Mouse (Mus musculus) stomach, embryonic 14.5 days (tissue): ENCODE measurements at regions not wholly inside any gene's neighbourhood (a gene's known extent, or its start where the extent isn't known, plus 50 kb on each side); places are given as distances from the start of the nearest gene placed in this dataset.

ENCODE experiments used
- ATAC-seq: fragments of 200-750 bp; cut with Nextera tagmentation; 2 replicates; pipeline ENCODE4 v1.8.0; 2017; ENCODE audit warnings: low read depth, moderate TSS enrichment; ENCODE audit not compliant: insufficient number of reproducible peaks, insufficient read depth, low FRiP score
- H3K27ac ChIP-seq: fragments of 300-500 bp; sonication (generic); 2 replicates; pipeline ENCODE4 v1.5.1; 2014; ENCODE audit warnings: mild to moderate bottlenecking, low read length, moderate library complexity, mixed read lengths
- H3K27me3 ChIP-seq: fragments of 300-500 bp; sonication (generic); 2 replicates; pipeline ENCODE4 v1.6.1; 2014; ENCODE audit warnings: low read length, control low read depth, mixed read lengths; ENCODE audit not compliant: control insufficient read depth, insufficient read depth
- H3K36me3 ChIP-seq: fragments of 300-500 bp; sonication (generic); 2 replicates; pipeline ENCODE4 v1.6.1; 2014; ENCODE audit warnings: mild to moderate bottlenecking, control low read depth, low read length, moderate library complexity, mixed read lengths; ENCODE audit not compliant: control insufficient read depth, insufficient read depth
- H3K4me1 ChIP-seq: fragments of 300-500 bp; sonication (generic); 2 replicates; pipeline ENCODE4 v1.6.1; 2014; ENCODE audit warnings: low read length, control low read depth, mixed read lengths; ENCODE audit not compliant: control insufficient read depth, insufficient read depth
- H3K4me2 ChIP-seq: fragments of 300-500 bp; sonication (generic); replicated peaks from 2 replicates; pipeline ENCODE4 v1.6.1; 2014; ENCODE audit warnings: low read depth, low read length, control low read depth
- H3K4me3 ChIP-seq: fragments of 300-500 bp; sonication (generic); 2 replicates; pipeline ENCODE4 v1.5.1; 2014; ENCODE audit warnings: low read depth, low read length, control low read depth
- H3K9ac ChIP-seq: fragments of 300-500 bp; sonication (generic); replicated peaks from 2 replicates; pipeline ENCODE4 v1.6.1; 2014; ENCODE audit warnings: low read depth, mild to moderate bottlenecking, control low read depth, low read length, moderate library complexity, mixed read lengths
- H3K9me3 ChIP-seq: fragments of 300-500 bp; sonication (generic); 2 replicates; pipeline ENCODE4 v1.6.1; 2016; ENCODE audit warnings: low read depth, low read length, control low read depth; ENCODE audit not compliant: control insufficient read depth
- WGBS: fragments of 180-500 bp; shearing (Covaris S2); extraction: QIAGEN DNeasy Blood & Tissue Kit; methylation state at CpG from one replicate; pipeline ENCODE4 v1.1.7; 2014; 5-methylcytosine and 5-hydroxymethylcytosine counted together

- no peaks in the 10 kb centered on the region for H3K36me3 ChIP-seq
- 59% methylated on average over 2 of the region's 2 CpGs for WGBS
- no peak overlapping the region for H3K9ac ChIP-seq
- no peaks in the 10 kb centered on the region for H3K9me3 ChIP-seq
- no peaks in the 10 kb centered on the region for H3K27me3 ChIP-seq
- no peak overlapping the region for H3K27ac ChIP-seq
- H3K4me3 ChIP-seq = no peak overlapping the region
- no peak for ATAC-seq
- H3K4me1 ChIP-seq = no peaks in the 10 kb centered on the region
- H3K4me2 ChIP-seq = no peak overlapping the region
These were observed 167.0 kb upstream of the Ndn start for GRCm38 (mm10) chr7:62179387-62179786.

DNA sequence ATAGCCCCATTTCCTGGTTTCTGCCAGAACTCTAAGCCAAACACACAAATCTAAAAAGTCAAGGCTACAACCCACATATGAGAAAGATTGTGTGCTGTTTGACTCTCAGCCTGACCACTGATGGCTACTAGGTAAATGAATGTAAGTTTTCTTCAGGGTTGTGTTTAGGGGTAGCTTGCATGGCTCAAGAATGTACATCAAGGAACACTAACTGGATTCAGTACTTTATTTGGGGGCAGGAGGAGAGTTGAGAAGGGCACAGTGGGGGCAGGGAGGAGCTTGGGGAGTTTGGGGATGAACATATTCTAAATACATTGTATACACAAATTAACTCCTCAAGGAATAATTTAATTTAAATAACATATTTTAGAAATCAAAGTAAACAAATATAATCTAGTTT lies 137.8 kb upstream of the Ndn start:
- H3K4me1 ChIP-seq = no peaks in the 10 kb centered on the region
- 0 out of 2 replicates have a peak overlapping the region, but pooled peaks have one; percentile 5 for H3K4me3 ChIP-seq
- no peaks in the 10 kb centered on the region for H3K9me3 ChIP-seq
- no peak overlapping the region for H3K9ac ChIP-seq
- peak overlapping the region; percentile 13; the same call in 1 of the 2 replicates for H3K4me2 ChIP-seq
- ATAC-seq = no peak
- no peaks in the 10 kb centered on the region for H3K27me3 ChIP-seq
- no peak overlapping the region for H3K27ac ChIP-seq
- H3K36me3 ChIP-seq = no peaks in the 10 kb centered on the region

DNA sequence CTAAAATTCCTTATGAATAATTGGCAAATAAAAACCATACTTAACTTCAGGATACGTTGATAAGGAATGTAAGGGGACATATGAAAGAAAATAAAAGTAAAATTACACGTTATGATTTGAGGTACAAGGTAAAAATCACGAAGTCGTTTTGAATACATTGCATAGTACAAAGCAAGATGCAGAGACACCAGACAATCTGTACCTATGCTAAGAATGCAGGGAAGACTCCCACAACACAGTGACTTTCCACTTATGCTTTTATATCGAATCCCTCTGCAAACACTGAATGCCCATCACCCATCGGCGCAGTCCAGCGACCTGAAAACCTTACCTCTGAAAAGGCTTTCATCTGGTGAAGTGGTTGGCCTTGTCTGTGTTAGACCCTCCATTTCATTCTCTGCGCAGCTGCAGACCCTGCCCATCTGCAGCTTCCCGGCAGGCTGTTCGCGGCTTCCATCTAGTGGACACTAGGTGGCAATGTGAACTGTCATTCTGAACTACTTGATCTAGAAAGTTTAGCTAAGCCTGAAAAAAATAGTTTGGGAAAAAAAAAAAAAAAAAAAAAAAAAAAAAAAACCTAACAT lies 137.2 kb upstream of the Ndn start:
- Histone ChIP-seq H3K27me3 (no peaks in the 10 kb centered on the region), H3K4me1 (no peaks in the 10 kb centered on the region), H3K9me3 (no peaks in the 10 kb centered on the region), H3K36me3 (no peaks in the 10 kb centered on the region), H3K9ac (no peak overlapping the region), H3K4me2 (peak overlapping the region; percentile 16; the same call in 1 of the 2 replicates), H3K4me3 (peak overlapping the region; percentile 35), H3K27ac (no peak overlapping the region)
- 30% methylated on average over 12 of the region's 12 CpGs for WGBS
- peak; percentile 61; the same call in 1 of the 2 replicates for ATAC-seq

DNA sequence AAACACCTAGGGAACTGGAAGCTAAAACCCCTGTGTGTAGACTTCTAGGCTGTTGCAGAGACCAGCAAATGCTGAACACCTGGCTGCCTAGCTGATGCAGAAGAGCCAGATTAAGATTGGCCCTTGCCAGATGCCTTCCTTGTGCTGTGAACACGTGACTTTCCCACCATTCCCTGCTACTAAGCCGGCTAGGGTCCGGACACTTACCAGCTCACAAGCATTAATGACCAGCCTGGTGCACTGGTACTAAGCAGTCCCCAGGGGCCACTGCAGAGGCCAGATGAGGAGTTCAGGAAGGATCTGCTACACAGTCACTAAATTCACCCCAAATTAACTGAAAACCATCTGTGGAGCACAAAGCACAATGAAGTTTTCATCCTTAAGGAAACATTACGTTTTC lies 121.2 kb upstream of the Ndn start:
- no peak overlapping the region for H3K9ac ChIP-seq
- no peak overlapping the region for H3K4me3 ChIP-seq
- H3K27me3 ChIP-seq = no peaks in the 10 kb centered on the region
- H3K9me3 ChIP-seq = no peaks in the 10 kb centered on the region
- H3K4me1 ChIP-seq = no peaks in the 10 kb centered on the region
- H3K36me3 ChIP-seq = no peaks in the 10 kb centered on the region
- no peak for ATAC-seq
- no peak overlapping the region for H3K4me2 ChIP-seq
- no peak overlapping the region for H3K27ac ChIP-seq
- 34% methylated on average over 4 of the region's 4 CpGs for WGBS

- no peak overlapping the region for H3K27ac ChIP-seq
- WGBS = 4% methylated on average over 1 of the region's 1 CpGs
- ATAC-seq = no peak
These were observed 118.6 kb upstream of the Ndn start for GRCm38 (mm10) chr7:62227727-62228126.

DNA sequence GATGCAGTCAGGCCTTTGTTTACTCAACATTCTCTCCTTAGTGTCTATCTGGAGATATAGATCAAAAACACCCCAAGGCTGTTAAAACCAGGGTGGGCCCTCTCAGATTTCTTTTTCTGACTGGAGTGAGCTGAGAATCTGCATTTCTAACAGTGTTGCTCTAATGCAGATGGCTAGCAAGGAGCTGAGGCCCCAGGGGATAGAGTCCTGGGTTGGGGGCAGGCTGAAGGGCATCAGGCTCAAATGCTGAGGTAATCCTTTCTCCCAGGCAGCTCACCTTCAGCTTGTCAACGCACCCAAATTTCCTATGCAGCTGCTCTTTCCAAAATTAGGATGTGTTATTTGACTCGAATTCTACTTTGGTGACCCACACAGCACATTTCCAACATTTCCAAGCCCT lies 115.7 kb upstream of the Ndn start:
- peak overlapping the region; percentile 29 for H3K4me2 ChIP-seq
- no peak overlapping the region; the same call in 1 of the 2 replicates for H3K27ac ChIP-seq
- no peaks in the 10 kb centered on the region for H3K27me3 ChIP-seq
- H3K4me1 ChIP-seq = no peaks in the 10 kb centered on the region
- no peak overlapping the region for H3K9ac ChIP-seq
- H3K9me3 ChIP-seq = no peaks in the 10 kb centered on the region
- ATAC-seq = no peak
- 14% methylated on average over 2 of the region's 2 CpGs for whole genome bisulfite sequencing
- H3K36me3 ChIP-seq = no peaks in the 10 kb centered on the region
- H3K4me3 ChIP-seq = no peak overlapping the region

More at GRCm38 (mm10) chr7:62227727-62228126, 118.6 kb upstream of the Ndn start:
- Histone ChIP-seq H3K36me3 (no peaks in the 10 kb centered on the region), H3K9ac (no peak overlapping the region), H3K4me3 (no peak overlapping the region), H3K9me3 (no peaks in the 10 kb centered on the region), H3K4me1 (no peaks in the 10 kb centered on the region), H3K27me3 (no peaks in the 10 kb centered on the region), H3K4me2 (no peak overlapping the region)

- ATAC-seq = peak; percentile 93
- Histone ChIP-seq H3K9me3 (no peaks in the 10 kb centered on the region), H3K27ac (no peak overlapping the region; the same call in 1 of the 2 replicates), H3K4me3 (no peak overlapping the region; the same call in 1 of the 2 replicates), H3K36me3 (no peaks in the 10 kb centered on the region), H3K4me1 (no peaks in the 10 kb centered on the region), H3K4me2 (peak overlapping the region; percentile 29), H3K27me3 (no peaks in the 10 kb centered on the region), H3K9ac (no peak overlapping the region)
- 14% methylated on average over 13 of the region's 13 CpGs for WGBS
These were observed 115.2 kb upstream of the Ndn start for GRCm38 (mm10) chr7:62231120-62231574.

- Histone ChIP-seq H3K27ac (no peak overlapping the region), H3K36me3 (no peaks in the 10 kb centered on the region), H3K4me3 (no peak overlapping the region), H3K9ac (no peak overlapping the region), H3K4me2 (0 out of 2 replicates have a peak overlapping the region, but pooled peaks have one; percentile 29), H3K27me3 (no peaks in the 10 kb centered on the region), H3K9me3 (no peaks in the 10 kb centered on the region), H3K4me1 (no peaks in the 10 kb centered on the region)
- ATAC-seq = peak; percentile 38; the same call in 1 of the 2 replicates
- WGBS = 41% methylated on average over 5 of the region's 5 CpGs
These were observed 114.3 kb upstream of the Ndn start for GRCm38 (mm10) chr7:62232076-62232475.

GRCm38 (mm10) chr7:62234037-62234436 lies 112.3 kb upstream of the Ndn start:
- Histone ChIP-seq H3K4me2 (no peak overlapping the region), H3K27me3 (no peaks in the 10 kb centered on the region), H3K4me3 (no peak overlapping the region), H3K9ac (no peak overlapping the region), H3K27ac (no peak overlapping the region), H3K9me3 (no peaks in the 10 kb centered on the region), H3K36me3 (no peaks in the 10 kb centered on the region), H3K4me1 (no peaks in the 10 kb centered on the region)
- no peak for ATAC-seq
- WGBS = 56% methylated on average over 6 of the region's 6 CpGs
